Mouse (Mus musculus) right cerebral cortex, adult 18-20 months (tissue): Measurements from ENCODE around the gene Pphln1.

Experiments used
- DNase-seq: peaks from one replicate; pipeline ENCODE4 v3.0.0; 2022; ENCODE audit warnings: mixed read lengths

The Pphln1 gene

DNA sequence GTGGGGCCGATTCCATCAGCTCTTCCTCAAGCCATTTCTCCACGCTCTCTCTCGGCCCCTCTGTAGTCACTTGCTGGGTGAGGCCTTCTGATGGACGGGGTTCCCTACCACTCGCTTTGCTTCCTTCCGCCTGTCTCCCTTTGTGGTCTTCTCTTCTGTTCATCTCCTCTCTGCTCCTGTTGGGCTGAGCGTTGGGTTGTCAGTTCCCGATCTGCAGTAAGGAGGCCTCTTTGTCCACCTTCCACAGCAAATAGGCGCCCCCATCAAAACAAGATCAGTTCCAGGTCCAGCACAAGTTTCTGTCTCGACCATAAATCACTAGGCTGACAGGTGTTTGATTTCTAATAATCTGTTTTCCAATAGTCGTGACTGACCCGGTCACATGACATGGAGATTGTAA lies 37.8 kb downstream of the Pphln1 start:
- no peak for DNase-seq

DNA sequence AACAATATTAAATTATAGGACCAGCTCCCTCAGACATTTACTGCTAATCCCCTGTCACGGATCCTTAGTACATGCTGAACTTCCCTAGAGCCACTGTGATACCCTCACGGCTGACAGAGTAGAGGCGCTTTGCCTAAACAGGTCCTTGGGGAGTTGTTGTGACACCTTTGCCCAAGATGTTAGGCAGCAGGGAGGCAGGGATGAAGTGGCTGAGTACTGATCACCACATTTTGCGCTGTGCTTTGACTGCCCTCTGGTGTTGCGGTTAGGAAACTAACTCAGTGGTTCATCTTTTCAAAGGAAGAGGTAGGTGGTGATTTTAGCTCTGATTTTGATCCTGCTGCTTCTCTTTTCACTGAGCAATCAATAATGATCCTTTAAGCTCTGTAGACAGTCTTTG lies 40.5 kb downstream of the Pphln1 start:
- peak; percentile 64 for DNase-seq

DNA sequence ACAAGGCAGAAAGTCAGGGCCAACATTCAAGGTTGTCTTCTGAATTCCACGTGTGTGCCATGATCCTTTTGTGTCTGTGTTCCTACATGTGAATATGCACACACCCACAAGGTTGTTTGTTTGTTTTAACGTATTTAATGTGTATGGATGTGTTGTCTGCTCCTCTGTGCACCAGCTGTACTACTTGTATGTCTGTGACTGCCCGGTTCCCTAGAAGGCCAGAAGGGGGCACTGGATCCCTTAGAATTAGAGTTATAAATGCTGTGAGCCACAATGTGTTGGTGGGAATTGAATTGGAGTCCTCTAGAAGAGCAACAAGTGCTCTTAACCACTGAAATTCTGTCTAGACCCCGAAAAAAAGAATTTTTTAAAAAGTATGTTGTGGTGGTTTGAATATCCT lies 44.1 kb downstream of the Pphln1 start:
- DNase-seq: no peak

- DNase-seq: peak; percentile 19
Measured at GRCm38 (mm10) chr15:93443676-93444075, 45.5 kb downstream of the Pphln1 start.

DNA sequence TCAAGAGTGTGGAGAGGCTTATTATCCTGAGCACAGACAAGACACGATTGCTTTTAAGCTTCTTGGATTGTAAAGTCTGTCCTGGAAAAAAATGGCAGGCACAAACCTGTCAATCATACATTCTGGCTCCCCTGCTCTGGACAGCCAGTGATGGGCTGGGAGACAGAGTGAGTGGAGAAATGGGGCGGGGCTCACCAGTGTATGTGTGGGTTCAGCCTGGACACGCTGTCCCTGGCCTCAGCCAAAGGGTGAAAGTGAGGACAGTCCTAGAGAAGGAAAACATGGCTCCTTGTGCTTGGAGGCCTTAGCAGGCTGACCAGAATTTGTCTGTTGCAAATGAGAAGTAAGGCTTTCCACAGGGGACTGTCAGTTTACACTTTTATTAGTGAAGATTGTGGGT lies 50.7 kb downstream of the Pphln1 start:
- no peak for DNase-seq

- no peak for DNase-seq
Measured at GRCm38 (mm10) chr15:93453296-93453695, 55.1 kb downstream of the Pphln1 start.

- no peak for DNase-seq
Measured at GRCm38 (mm10) chr15:93456005-93456404, 57.9 kb downstream of the Pphln1 start.

- DNase-seq: no peak
Measured at GRCm38 (mm10) chr15:93459422-93459821, 61.3 kb downstream of the Pphln1 start.

DNA sequence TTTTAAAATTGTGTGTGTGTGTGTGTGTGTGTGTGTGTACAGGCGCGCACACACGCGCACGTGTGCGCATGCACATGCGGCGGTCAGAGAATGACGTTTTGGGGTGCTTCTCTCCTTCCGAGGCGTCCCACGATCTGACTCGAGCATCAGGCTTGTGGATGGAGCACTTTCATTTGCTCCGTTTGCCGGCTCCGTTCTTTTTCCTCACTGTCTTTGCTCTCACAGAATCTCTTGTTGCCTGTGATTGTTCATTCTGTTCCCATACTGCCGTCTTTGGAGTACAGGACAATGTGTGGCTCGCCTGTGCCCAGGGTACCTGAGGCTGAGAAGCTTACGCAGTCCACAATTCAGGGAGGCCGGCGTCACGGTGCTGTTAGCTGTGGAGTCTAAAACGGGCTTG lies 62.9 kb downstream of the Pphln1 start:
- DNase-seq: no peak

GRCm38 (mm10) chr15:93471651-93472050 lies 73.5 kb downstream of the Pphln1 start:
- DNase-seq: peak; percentile 24

DNA sequence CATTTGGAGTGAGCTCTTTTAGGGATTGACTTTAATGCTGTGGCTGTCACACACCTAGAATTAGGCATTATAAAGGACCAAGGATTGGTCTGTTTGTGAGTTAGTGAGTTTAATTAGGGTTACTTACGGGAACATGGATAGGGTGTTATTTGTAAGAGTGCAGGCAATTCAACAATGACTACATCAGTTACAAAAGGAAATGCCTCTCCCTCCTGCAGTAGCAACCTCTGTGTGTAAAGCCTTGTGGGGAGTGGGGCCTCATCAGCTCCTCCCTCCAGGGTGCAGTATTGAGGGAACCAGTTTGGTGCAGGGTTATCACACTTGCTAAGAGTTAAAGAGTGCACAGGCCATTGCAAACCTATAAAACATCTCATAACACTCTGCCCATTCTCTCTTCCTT lies 73.9 kb downstream of the Pphln1 start:
- no peak for DNase-seq

DNA sequence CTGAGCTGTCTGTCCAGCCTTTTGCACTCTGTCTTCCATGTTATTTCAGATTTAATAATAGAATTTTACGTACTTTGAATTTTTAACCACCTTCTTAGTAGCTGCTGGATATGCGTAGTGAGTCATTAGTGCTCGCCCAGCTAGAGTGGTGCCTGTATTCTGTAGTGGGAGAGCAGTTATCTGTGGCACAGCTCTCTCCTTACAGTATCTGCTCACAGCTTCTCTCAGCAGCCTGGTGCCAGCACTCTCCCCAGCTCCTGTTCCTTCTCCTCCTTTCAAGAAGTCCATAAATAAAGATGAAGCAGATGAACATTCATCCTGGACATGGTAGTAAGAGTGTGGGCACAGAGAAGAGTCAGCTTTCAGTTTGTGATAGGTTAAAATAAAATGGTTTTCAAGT lies 76.1 kb downstream of the Pphln1 start:
- peak; percentile 41 for DNase-seq

- no peak for DNase-seq
Measured at GRCm38 (mm10) chr15:93475688-93476087, 77.5 kb downstream of the Pphln1 start.

DNA sequence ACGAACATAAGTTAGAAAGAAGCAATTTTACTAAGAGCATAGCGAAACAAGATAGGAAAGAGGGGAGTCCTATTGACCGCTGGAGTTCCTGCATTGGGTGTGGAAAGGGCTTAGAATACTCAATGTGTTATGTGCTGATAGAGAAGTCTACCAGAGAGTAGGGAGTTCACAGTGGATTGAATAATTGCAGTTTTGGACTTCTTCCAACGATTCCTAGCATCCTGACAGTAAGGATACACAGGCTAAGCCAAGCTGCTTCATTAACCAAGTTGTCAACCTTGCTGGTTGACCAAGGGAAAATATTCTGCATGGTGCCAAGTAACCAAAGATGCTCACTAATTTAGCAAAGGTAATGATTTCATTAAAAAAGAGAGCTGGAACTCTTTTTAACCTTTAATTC lies 79.6 kb downstream of the Pphln1 start:
- no peak for DNase-seq

DNA sequence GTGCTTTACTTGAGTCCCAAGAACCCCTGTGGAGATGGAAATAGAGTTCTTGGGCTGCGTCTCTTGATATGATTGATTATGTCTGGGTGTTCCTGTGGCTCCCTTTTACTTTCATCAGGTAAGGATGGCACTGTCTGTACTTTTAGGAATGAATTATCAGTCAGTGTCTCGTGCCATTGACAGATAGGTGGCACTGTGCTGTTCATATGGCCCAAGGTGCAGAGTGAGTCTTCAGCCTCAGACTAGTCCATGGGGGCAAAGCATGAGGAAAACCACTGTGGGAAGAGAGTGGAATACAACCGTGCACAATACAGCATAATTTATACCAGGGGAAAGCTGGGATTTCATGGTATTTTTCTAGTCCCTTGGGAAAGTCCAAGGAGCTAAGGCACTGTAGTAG lies 80.5 kb downstream of the Pphln1 start:
- DNase-seq: no peak

GRCm38 (mm10) chr15:93479445-93479844 lies 81.3 kb downstream of the Pphln1 start:
- peak; percentile 55 for DNase-seq

- DNase-seq: no peak
Measured at GRCm38 (mm10) chr15:93481112-93481511, 83.0 kb downstream of the Pphln1 start.

DNA sequence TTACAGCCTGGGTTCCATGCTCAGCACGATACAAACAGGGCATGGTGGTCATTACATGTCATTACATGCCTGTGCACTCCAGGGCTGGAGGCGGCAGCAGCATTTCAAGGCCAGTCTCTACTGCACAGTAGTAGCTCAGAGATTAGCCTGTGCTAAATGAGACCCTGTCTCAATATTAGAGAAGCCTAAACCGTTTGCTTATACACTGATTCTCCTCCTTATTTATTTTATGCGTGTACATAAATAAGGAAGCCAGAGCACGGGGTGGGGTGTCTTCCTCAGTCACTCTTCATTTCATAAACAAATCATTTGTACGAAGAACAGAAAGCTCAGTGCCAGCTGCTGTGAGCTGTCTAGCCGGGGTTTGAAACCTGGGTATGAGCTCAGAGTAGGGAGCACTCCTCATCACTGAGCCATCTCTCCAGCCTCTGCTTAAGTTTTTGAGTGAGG lies 86.1 kb downstream of the Pphln1 start:
- no peak for DNase-seq

DNA sequence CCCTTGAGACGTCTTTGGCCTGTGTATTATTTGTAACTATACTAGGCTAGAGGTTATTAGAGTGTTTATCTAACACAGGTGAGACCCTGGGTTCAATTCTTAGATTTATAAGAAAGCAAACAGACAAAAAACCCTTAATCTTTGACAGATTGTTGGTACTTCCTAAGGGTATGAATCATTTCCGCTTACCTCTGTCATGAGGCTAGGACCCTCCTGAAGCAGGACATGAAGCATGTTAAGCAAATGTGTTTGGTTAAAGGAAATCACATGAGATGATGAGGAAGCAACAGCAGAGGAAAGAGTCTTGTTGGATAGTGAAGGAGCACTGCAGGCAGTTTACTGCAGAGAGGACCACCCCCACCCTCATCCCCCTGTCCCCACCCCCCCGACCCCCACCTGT lies 87.1 kb downstream of the Pphln1 start:
- no peak for DNase-seq

- DNase-seq: no peak
Measured at GRCm38 (mm10) chr15:93486066-93486465, 87.9 kb downstream of the Pphln1 start.

GRCm38 (mm10) chr15:93489597-93489996 lies 91.4 kb downstream of the Pphln1 start:
- DNase-seq: no peak

GRCm38 (mm10) chr15:93494700-93495099 lies 96.5 kb downstream of the Pphln1 start:
- no peak for DNase-seq

- DNase-seq: no peak
Measured at GRCm38 (mm10) chr15:93499866-93500265, 101.7 kb downstream of the Pphln1 start.

- DNase-seq: no peak
Measured at GRCm38 (mm10) chr15:93502703-93503102, 104.6 kb downstream of the Pphln1 start.

DNA sequence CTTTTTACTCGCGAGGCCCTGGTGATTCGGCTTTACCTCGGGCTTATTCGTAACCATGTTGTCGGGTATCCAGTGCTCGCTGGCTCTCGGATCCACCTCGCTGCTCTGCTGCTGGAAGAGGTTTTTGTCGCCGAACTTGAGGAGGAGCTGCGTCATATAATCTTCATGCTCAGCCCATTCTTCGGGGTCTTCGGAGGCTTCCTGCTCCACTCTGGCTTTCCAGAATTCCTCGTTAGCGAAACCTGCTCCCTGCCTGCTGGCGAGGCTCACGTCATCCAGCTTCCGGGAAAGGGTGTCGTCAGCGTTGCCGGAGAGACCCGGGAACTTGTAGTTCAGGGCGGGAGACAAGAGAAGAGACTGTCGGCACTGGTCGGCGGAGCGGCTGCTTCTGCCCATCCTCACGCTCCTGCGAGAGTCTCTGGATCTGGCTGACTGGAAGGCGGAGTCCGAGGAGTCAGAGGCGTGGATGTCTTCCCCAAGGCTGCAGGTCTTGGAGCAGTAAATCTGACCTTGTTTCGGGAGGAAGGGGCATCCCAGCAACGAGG lies 105.1 kb downstream of the Pphln1 start:
- DNase-seq: no peak

- peak; percentile 52 for DNase-seq
Measured at GRCm38 (mm10) chr15:93504808-93505207, 106.7 kb downstream of the Pphln1 start.
